Mouse (Mus musculus) liver, embryonic 14.5 days (tissue): ENCODE data around the gene Tmcc1.

Experiments used
- CTCF ChIP-seq: IDR thresholded peaks from 2 replicates; pipeline ENCODE4 v1.5.1; 2016; ENCODE audit warnings: antibody characterized with exemption, low read depth, control low read depth
- EP300 ChIP-seq: IDR thresholded peaks from 2 replicates; pipeline ENCODE4 v1.6.1; 2016; ENCODE audit warnings: antibody characterized with exemption, low read depth

DNA sequence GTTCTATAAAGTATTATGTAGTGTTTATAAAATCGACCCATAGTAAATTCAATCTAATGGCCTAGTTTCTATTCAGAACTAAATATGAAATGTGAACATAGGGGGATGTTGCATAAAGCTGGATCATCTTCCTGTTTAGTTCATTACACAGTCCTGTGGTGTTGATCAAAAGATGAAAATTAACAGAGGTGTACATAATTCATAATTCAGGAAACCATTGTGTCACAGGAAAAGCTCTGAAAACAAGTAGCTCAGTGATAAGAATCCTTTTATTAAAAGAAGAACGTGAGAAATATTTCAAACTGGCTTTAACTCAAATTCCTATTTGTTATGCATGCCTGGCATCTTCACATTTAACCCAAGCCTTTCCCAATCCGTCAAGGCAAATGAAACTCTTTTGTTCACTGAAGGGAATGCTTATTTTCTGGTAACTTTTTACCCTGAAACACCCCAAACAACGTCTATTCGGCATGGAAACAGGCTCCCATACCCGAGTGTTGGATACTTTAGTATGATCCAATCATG lies 121.0 kb downstream of the Tmcc1 start:
- TF ChIP-seq CTCF (no peak), EP300 (no peak)
